Mouse (Mus musculus) hindbrain, embryonic 13.5 days (tissue): Measurements from ENCODE around the gene Hoxb7. TPM values are rescaled to one million over a fixed set of nuclear protein-coding genes. Genes with fewer than 3 reads are reported as not detected.
A peak's percentile ranks its signal among the peaks of the same experiment; 100 is the strongest.

ENCODE experiments used
- ATAC-seq: fragments of 200-750 bp; cut with Nextera tagmentation; 2 replicates; pipeline ENCODE4 v1.8.0; 2017; ENCODE audit warnings: moderate TSS enrichment; ENCODE audit not compliant: low FRiP score
- H3K27ac ChIP-seq: fragments of 300-500 bp; sonication (generic); 2 replicates; pipeline ENCODE4 v1.5.1; 2015; ENCODE audit warnings: inconsistent platforms, mild to moderate bottlenecking, moderate library complexity
- H3K27me3 ChIP-seq: fragments of 300-500 bp; sonication (generic); 2 replicates; pipeline ENCODE4 v1.6.1; 2015; ENCODE audit warnings: mild to moderate bottlenecking, inconsistent platforms
- H3K36me3 ChIP-seq: fragments of 300-500 bp; sonication (generic); 2 replicates; pipeline ENCODE4 v1.6.1; 2015; ENCODE audit warnings: mild to moderate bottlenecking, inconsistent platforms
- H3K4me1 ChIP-seq: fragments of 300-500 bp; sonication (generic); replicated peaks from 2 replicates; pipeline ENCODE4 v1.6.1; 2015; ENCODE audit warnings: inconsistent platforms
- H3K4me2 ChIP-seq: fragments of 300-500 bp; sonication (generic); 2 replicates; pipeline ENCODE4 v1.6.1; 2015; ENCODE audit warnings: inconsistent platforms, mild to moderate bottlenecking, moderate library complexity
- H3K4me3 ChIP-seq: fragments of 300-500 bp; sonication (generic); 2 replicates; pipeline ENCODE4 v1.5.1; 2015; ENCODE audit warnings: mild to moderate bottlenecking, inconsistent platforms
- H3K9ac ChIP-seq: fragments of 300-500 bp; sonication (generic); 2 replicates; pipeline ENCODE4 v1.6.1; 2015; ENCODE audit warnings: mild to moderate bottlenecking, inconsistent platforms
- H3K9me3 ChIP-seq: fragments of 300-500 bp; sonication (generic); 2 replicates; pipeline ENCODE4 v1.6.1; 2016; ENCODE audit warnings: inconsistent platforms
- WGBS: fragments of 180-500 bp; shearing (Covaris S2); methylation state at CpG from one replicate; pipeline ENCODE4 v1.1.7; 2015; 5-methylcytosine and 5-hydroxymethylcytosine counted together
- polyA plus RNA-seq: library from polyadenylated mRNA; unstranded; fragments of >200 nt; fragmentation: Nextera tagmentation; extraction: Ambion mirVana; gene quantifications from 2 replicates; pipeline ENCODE4 v1.2.1, GENCODE M21; 2015

Hoxb7 gene
- polyA plus RNA-seq, 1 experiment from 2014 or later, result 33.2 TPM

DNA sequence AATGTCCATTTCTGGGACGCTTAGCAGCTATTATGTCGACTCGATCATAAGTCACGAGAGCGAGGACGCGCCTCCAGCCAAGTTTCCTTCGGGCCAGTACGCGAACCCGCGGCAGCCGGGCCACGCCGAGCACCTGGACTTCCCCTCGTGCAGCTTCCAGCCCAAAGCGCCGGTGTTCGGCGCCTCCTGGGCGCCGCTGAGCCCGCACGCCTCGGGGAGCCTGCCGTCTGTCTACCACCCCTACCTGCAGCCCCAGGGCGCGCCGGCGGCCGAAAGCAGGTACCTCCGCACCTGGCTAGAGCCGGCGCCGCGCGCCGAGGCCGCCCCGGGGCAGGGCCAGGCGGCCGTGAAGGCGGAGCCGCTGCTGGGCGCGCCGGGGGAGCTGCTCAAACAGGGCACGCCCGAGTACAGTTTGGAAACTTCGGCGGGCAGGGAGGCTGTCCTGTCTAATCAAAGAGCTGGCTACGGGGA is 14.8 kb upstream of the Hoxb7 start:
- ATAC-seq, result no peak
- H3K9me3 ChIP-seq, result no peaks in the 10 kb centered on the region
- WGBS, result under 1% methylated on average over 52 of the region's 52 CpGs
- H3K27me3 ChIP-seq, result peaks cover 98% of the 10 kb centered on the region
- peak overlapping the region; percentile 61 for H3K9ac ChIP-seq
- H3K36me3 ChIP-seq, result no peaks in the 10 kb centered on the region
- peak overlapping the region; percentile 39 for H3K4me2 ChIP-seq
- H3K4me1 ChIP-seq, result peaks cover 14% of the 10 kb centered on the region
- H3K4me3 ChIP-seq, result peak overlapping the region; percentile 34
- peak overlapping the region; percentile 73 for H3K27ac ChIP-seq

DNA sequence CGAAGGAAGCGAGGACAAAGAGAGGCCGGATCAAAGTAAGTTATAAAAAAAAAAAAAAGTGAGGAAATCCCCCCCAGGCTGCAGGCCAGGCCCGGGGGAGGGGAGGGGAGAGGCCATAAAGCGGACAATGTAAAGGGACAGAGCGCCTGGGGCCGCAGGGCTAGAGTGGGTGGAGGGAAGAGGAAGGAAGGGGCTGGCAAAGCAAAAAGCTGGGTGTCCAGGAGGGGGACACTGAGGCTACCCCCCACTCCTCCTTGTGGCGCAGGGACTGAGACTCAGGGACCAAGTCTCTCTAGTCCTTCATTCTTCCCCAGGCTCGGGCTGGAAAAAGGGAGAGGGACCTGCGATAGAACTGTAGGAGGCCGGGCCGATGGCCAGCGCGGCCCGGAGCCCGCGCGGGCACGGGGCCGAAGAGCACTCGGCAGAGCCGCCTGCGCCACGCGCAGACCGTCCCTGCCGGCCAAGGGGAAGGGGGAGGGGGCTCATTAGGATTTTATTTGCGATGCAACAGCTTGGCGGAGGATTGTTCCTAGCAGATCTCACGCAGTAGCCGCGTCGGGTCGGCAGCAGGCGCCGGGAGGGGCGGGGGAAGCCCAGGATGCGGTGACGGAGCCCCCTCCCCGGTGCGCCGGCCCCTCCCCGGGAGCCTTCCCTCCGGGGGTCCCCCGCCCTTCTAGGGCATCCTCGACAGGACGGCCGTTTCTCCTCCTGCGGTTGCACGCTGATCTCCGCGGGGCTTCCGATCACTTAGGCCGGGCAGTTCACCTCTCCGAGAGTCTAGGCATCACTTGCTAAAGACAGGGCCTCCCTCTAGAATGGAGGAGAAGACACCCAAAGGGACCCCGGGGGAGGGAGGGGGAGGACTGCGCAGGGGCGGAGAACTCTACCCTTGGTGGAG is 14.2 kb upstream of the Hoxb7 start:
- Histone ChIP-seq H3K4me3 (peak overlapping the region; percentile 34), H3K9ac (peak overlapping the region; percentile 61), H3K36me3 (no peaks in the 10 kb centered on the region), H3K27ac (peak overlapping the region; percentile 73), H3K9me3 (no peaks in the 10 kb centered on the region), H3K4me2 (peak overlapping the region; percentile 39), H3K27me3 (peaks cover 98% of the 10 kb centered on the region), H3K4me1 (peaks cover 14% of the 10 kb centered on the region)
- WGBS, result under 1% methylated on average over 57 of the region's 58 CpGs
- no peak for ATAC-seq

DNA sequence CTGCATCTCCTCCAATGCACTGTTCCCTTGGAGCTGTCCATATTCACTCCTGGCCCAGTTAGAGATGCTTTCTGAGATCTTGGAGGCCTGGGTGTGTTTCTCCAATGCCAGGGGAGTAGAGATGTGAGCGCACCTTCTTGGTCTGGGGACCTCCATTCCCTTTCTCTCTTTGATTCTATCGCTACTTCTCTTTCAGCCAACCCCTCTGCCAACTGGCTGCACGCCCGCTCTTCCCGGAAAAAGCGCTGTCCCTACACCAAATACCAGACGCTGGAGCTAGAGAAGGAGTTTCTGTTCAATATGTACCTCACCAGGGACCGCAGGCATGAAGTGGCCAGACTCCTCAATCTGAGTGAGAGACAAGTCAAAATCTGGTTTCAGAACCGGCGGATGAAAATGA is 12.0 kb upstream of the Hoxb7 start:
- ATAC-seq, result no peak
- Histone ChIP-seq H3K9me3 (no peaks in the 10 kb centered on the region), H3K27ac (peak overlapping the region; percentile 73), H3K4me2 (peak overlapping the region; percentile 31), H3K4me1 (peaks cover 14% of the 10 kb centered on the region), H3K4me3 (peak overlapping the region; percentile 34), H3K36me3 (no peaks in the 10 kb centered on the region), H3K27me3 (peaks cover 98% of the 10 kb centered on the region), H3K9ac (0 out of 2 replicates have a peak overlapping the region, but pooled peaks have one; percentile 61)
- 3% methylated on average over 10 of the region's 10 CpGs for WGBS

DNA sequence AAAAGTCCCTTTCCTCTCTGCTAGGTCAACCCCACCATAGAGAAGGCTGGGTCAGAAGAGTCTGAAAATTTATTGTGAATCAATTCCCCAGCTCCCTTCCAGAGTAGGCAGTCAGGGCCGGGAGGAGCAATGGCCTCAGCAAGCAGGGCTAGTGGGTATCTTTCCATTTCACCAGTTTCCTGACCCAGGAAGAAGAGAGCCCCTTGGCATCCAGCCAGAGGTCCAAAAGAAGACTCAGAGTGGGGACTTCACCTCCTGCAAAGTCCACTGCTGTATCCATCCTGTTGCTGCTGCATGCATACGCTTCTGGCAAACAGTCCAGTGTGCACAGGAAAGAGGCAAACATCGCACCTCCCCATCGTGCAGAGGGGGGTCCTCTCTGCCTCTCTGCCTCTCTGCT is 10.5 kb upstream of the Hoxb7 start:
- Histone ChIP-seq H3K4me2 (peak overlapping the region; percentile 43; the same call in 1 of the 2 replicates), H3K9ac (no peak overlapping the region), H3K27me3 (peaks cover 97% of the 10 kb centered on the region)

DNA sequence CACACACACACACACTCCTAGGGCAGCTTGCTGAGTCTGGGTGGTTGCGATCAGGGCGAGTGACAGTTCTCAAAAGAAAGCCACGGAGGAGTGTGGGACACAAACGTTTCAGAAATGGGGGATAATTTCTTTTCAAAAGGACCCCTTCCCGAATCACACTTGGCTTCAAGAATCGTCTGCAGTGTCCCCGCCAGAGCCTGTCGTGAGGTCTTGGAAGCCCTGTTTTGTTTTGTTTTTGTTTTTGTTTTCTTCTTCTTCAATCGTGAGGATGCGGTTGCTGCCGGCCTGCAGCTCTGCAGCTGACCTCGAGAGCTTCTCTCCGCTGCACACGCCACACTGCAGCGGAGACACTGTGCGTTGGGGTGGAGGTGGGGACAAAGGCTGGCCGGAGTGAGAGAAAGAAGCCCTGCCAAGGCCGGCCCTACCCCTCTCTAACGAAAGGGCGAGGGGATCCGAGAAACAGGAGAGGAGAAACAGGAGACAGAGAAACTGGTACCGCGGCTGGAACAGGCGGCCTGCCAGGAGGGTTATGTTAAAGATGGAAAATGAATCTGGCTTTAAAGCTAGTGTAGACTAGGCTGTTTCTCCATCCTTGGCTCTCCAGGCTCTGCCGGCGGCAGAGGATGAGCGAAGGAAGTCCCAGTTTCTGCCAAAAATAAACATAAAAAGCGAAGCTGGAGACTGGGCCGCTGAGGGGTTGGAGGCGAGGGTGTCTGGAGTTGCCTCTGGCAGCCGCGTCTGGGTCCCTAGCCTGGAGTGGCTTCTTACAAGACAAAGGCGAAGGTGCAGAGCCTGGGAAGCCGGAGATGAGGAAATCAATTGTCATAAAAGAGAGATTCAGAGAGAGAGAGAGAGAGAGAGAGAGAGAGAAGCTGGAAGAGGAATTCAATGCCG is 9.0 kb upstream of the Hoxb7 start:
- H3K9ac ChIP-seq, result peak overlapping the region; percentile 49; the same call in 1 of the 2 replicates
- no peaks in the 10 kb centered on the region for H3K36me3 ChIP-seq
- H3K27ac ChIP-seq, result peak overlapping the region; percentile 83
- H3K27me3 ChIP-seq, result peaks cover 97% of the 10 kb centered on the region
- WGBS, result 1% methylated on average over 35 of the region's 35 CpGs
- no peak for ATAC-seq
- H3K4me1 ChIP-seq, result peaks cover 2% of the 10 kb centered on the region
- H3K9me3 ChIP-seq, result no peaks in the 10 kb centered on the region
- peak overlapping the region; percentile 17 for H3K4me3 ChIP-seq
- H3K4me2 ChIP-seq, result peak overlapping the region; percentile 43

More for the DNA sequence above, 10.5 kb upstream of the Hoxb7 start:
- H3K9me3 ChIP-seq, result no peaks in the 10 kb centered on the region
- H3K4me3 ChIP-seq, result no peak overlapping the region
- no peaks in the 10 kb centered on the region for H3K36me3 ChIP-seq
- H3K27ac ChIP-seq, result 0 out of 2 replicates have a peak overlapping the region, but pooled peaks have one; percentile 20
- H3K4me1 ChIP-seq, result peaks cover 12% of the 10 kb centered on the region
- 3% methylated on average over 4 of the region's 4 CpGs for WGBS
- no peak for ATAC-seq

DNA sequence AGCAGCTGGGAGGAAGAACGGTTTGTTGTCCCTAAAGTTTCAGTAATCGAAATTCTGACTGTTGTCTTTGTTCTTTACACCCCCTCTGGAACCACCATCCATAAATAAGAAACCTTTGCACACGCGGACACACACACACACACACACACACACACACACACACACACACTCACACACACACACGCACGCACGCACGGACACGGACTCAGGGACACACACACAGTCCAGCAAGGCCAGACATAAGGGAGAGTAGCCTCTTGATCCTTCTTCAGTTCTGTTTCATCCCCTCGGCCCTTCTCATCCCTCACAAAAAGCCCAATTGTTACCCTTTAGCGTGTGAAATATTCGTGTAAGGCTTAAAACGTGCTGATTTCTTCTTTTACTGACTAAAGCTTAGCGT is 8.1 kb upstream of the Hoxb7 start:
- no peak for ATAC-seq
- peak overlapping the region; percentile 43 for H3K4me2 ChIP-seq
- H3K9ac ChIP-seq, result no peak overlapping the region
- peaks cover 95% of the 10 kb centered on the region for H3K27me3 ChIP-seq
- H3K4me1 ChIP-seq, result no peaks in the 10 kb centered on the region
- 19% methylated on average over 14 of the region's 14 CpGs for WGBS
- 0 out of 2 replicates have a peak overlapping the region, but pooled peaks have one; percentile 5 for H3K4me3 ChIP-seq
- H3K36me3 ChIP-seq, result no peaks in the 10 kb centered on the region
- peak overlapping the region; percentile 83 for H3K27ac ChIP-seq
- no peaks in the 10 kb centered on the region for H3K9me3 ChIP-seq

DNA sequence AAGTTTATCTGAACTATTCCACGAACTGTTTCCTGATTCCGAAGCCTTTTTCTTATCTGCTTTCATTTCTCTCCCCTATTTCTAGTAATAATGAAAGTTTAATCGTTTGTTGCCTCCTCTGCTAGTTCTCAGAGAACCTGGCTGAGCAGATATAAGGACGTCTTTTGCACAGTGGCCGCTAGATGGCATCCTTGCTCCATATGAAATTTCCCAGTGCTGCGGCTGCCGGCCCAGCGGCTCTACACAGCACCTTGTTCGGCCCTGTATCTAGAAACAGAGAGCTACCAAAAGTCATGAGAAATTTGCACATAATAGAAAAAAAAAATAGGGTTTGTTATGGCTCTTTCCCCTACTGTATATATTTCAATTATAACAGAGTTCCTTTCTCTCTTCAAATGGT is 7.7 kb upstream of the Hoxb7 start:
- H3K9ac ChIP-seq, result no peak overlapping the region
- H3K9me3 ChIP-seq, result no peaks in the 10 kb centered on the region
- peaks cover 95% of the 10 kb centered on the region for H3K27me3 ChIP-seq

DNA sequence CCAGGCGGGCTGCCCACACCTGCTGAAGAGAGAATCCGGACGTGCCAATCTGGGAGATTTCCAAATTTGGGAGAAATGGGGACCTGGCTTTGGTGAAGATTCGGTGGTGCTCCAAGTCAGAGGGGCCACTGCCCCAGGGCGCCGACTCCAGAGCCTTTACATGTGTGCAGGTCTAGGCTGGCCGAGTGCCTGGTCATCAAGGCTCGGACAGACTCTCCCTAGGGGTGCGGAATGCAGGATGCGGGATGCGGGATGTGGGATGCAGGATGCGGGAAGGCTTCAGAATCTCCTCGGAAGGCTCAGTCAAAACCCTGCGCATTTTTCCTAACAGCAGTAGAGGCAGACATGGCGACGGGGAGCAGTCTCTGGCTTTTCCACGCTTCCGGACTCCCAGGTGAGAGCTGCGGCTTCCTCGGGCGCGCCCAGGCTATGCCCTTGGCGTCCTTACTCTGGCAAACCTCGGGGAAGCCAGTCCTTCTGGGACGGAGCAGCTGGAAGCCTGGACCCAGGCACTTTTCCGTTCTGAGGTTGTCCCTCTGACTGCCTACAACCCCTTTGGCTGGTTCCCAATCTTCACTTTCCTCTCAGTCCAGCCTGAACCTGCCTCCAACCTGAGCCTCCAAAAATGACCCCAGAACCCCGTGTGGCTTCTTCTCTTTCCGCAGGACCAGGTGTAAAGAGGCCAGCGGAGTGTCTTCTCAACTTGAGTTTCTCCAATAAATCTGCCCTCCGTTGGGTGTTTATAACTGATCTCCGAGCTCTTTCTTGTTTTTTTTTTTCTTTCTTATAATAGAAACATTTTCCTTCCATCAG is 6.8 kb upstream of the Hoxb7 start:
- peak overlapping the region; percentile 71 for H3K9ac ChIP-seq
- H3K27me3 ChIP-seq, result peaks cover 95% of the 10 kb centered on the region
- no peaks in the 10 kb centered on the region for H3K36me3 ChIP-seq
- H3K4me3 ChIP-seq, result peak overlapping the region; percentile 30
- H3K9me3 ChIP-seq, result no peaks in the 10 kb centered on the region
- ATAC-seq, result 0 out of 2 replicates have a peak, but pooled peaks have one; percentile 50
- peak overlapping the region; percentile 49 for H3K4me2 ChIP-seq
- peak overlapping the region; percentile 81 for H3K27ac ChIP-seq
- 3% methylated on average over 31 of the region's 31 CpGs for WGBS
- H3K4me1 ChIP-seq, result no peaks in the 10 kb centered on the region; the same call in 1 of the 2 replicates

More for the DNA sequence above, 7.7 kb upstream of the Hoxb7 start:
- 0 out of 2 replicates have a peak, but pooled peaks have one; percentile 46 for ATAC-seq
- no peaks in the 10 kb centered on the region for H3K36me3 ChIP-seq
- H3K4me1 ChIP-seq, result no peaks in the 10 kb centered on the region
- peak overlapping the region; percentile 49 for H3K4me2 ChIP-seq
- peak overlapping the region; percentile 83; the same call in 1 of the 2 replicates for H3K27ac ChIP-seq
- under 1% methylated on average over 9 of the region's 9 CpGs for WGBS
- H3K4me3 ChIP-seq, result no peak overlapping the region

DNA sequence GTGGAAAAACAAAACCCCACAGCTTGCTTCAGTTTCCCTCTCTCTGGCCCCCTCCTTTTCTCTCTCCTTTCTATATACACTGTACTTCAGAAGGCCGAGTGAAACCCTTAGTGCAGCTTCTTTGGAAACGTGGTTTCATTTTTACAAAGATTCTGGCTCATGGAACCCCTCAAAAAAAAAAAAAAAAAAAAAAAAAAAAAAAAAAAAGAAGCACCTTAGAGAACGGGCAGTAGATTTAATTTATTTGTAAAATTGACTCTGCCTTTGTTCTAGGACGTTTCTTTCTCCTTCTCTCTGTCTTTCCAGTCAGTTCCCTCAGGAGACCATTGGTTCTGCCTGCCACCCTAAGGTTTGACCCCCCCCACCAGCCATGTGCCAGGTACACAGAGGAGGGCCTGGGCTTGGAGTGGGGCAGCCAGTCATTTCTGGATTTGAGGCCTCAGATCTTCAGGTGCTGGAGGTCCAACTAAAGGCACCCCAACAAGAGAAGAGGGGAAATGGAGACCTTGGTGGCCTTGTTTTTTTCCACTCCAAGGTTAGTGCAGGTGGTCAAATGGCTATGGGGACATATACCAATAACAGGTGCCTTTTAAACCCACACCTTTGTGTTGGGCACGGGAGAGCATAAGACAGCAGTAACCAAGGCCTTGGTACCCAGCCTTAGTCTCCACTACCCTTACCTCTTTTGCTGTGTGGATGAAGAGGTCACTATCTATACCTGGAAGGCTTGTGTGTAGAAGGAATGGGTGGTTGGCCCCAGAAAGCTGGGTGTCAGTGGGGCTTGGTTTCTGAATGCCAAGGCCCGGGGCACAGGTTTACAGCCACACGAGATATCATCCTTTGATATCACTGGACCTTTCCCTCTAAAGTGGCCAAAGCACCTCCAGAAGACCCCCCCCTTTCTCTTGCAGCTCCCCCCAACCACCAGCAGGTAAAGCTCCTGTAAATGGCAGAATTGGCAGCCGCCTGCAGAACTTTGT is 5.7 kb upstream of the Hoxb7 start:
- peak overlapping the region; percentile 48 for H3K4me3 ChIP-seq
- H3K36me3 ChIP-seq, result no peaks in the 10 kb centered on the region
- no peak for ATAC-seq
- WGBS, result 11% methylated on average over 8 of the region's 8 CpGs
- no peaks in the 10 kb centered on the region for H3K9me3 ChIP-seq
- peak overlapping the region; percentile 81 for H3K27ac ChIP-seq
- no peaks in the 10 kb centered on the region; the same call in none of the 2 replicates for H3K4me1 ChIP-seq
- H3K4me2 ChIP-seq, result peak overlapping the region; percentile 54
- H3K27me3 ChIP-seq, result peaks cover 94% of the 10 kb centered on the region
- H3K9ac ChIP-seq, result peak overlapping the region; percentile 71

DNA sequence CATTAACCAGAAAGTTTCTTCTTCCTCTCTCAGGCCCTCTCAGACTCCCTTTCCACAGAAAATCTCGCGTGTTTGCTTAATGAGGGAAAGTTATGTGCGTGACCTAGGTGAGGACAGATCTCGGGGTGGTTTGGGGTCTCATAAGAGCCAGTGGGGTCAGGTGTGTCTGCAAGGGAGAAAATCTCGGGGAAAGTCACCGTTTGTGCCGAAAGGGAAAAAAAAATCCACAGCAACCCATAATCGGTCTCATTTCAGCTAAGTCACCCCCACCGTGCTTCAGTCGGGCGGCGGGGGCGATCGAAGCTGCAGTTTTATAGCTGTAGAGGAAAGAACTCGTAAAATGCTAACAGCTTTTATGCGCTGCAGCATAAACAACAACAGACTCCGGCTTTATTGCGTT is 5.0 kb upstream of the Hoxb7 start:
- H3K27me3 ChIP-seq, result peaks cover 93% of the 10 kb centered on the region
- no peaks in the 10 kb centered on the region for H3K9me3 ChIP-seq
- 6% methylated on average over 18 of the region's 18 CpGs for WGBS
- no peaks in the 10 kb centered on the region; the same call in none of the 2 replicates for H3K4me1 ChIP-seq
- H3K4me2 ChIP-seq, result peak overlapping the region; percentile 54
- peak overlapping the region; percentile 48 for H3K4me3 ChIP-seq
- no peaks in the 10 kb centered on the region for H3K36me3 ChIP-seq
- ATAC-seq, result no peak
- H3K27ac ChIP-seq, result peak overlapping the region; percentile 81
- H3K9ac ChIP-seq, result peak overlapping the region; percentile 49
